Mouse (Mus musculus): ENCODE measurements around the gene Arntl2.
"Not testable (repeated sequence)": the region's sequence is repeated elsewhere in the genome, so short reads cannot be mapped to it uniquely, and the experiment has no call there.

Arntl2 gene

DNA sequence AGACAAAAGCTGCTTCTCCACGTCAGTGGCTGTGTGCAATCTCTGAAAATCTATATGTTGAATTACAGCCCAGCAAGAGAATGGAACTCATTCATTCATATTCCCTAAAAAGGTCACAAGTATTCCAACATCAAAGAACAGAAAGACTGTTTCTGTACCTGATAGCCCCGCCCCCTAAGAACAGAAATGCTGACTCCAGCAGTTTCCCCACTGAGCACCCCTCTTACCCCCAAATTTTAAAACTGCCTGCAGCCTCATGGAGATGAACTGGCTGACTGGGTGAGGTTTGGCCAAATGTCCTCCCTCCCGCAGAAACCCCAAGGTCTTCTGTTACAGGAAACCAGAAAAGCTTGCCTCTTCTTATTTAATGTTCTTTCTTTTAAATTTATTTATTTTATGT is 51.5 kb downstream of the Arntl2 start:
- DNase-seq (ENCODE audit: low spot score in 2 of 2), result no peak

DNA sequence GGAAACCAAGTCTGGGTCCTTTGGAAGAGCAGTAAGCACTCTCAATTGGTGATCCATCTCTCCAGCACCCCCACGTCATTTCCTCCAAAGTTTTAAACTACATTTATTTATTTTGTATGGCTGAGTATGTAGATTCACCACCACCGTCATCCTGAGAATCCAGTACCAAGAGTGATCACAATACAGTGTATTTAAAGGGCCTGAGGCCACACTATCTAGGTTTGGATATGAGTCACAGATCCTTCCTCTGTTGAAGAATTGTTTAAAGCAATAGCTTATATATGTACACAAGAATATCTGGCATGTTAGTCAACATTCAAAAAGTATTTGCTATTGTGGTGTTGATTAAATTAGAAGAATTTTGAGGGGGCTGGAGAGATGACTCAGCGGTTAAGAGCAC is 52.4 kb downstream of the Arntl2 start:
- DNase-seq (ENCODE audit: low spot score in 2 of 2), result no peak

DNA sequence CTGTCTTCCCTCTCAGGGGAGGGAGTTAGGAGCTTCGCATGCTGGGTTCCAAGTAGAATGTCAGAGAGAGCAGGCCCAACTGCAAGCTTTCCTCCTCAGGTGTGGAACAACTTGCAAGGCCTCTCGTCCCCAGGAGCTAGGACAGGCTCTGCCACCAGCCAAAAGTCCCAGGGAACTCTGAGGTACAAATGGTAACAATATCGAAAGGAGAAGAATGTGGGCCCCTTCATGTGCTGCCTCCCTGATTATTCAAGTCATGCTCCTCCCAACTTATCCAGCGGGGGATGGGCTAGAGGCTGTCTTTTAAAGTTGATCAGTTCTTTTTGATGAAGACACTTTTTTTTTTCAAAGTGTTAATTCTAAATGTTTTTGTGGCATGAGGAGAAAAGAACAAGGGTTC is 54.2 kb downstream of the Arntl2 start, which contains the start of gene Smco2:
Gene Smco2 (plus strand): TSS at position 55 of the 400 bp plus-strand sequence.
- no peak for DNase-seq (ENCODE audit: low spot score in 2 of 2)

DNA sequence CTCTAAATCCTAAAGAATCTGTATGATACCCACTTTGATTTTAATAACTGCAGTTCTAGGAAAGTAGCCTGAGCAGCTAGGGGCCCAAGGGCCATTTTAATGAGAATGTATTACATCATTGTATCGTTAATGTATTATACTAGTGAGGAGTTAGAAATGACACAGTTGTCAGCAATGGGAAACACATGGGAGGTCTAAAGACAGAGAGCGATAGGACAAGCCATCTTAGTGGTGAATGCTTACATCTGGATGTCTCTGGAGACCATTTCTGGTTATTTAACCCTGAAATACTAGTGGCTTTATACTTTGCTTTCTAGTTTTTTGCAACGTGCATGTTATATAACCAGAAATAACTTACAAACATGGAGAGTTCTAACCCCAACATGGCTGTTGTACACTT is 56.1 kb downstream of the Arntl2 start:
- no peak for DNase-seq (ENCODE audit: low spot score in 2 of 2)

DNA sequence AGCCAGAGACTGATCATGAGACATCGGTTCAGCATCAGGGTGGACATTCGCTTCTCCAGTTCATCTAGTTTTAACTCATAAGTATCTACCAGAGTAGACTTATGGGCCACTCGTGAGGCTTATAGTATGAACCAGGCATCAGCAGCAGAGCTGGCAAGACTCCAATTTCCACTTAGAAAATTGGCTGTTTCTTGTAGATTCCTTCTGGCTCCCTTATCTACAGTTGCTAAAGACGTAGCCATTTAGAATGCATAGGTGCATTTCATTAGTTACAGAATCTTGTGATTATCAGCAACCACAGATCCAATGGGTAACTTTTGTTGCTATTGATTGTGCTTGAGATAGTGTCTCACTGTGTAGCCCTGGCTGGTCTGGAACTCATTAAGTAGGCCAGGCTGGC is 56.9 kb downstream of the Arntl2 start:
- DNase-seq (ENCODE audit: low spot score in 2 of 2), result no peak

DNA sequence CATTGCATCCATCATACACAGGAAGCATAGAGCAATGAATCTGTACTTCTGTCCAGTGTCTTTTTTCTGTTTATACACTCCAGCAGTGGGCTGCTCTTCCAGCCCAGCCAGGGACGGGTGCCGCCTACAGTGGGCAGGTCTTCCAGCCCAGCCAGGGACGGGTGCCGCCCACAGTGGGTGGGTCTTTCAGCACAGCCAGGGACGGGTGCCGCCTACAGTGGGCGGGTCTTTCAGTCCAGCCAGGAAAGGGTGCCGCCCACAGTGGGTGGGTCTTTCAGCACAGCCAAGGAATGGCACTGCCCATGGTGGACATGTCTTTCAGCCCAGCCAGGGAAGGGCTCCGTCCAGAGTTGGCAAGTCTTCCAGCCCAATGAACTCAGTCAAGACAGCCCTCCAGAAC is 59.3 kb downstream of the Arntl2 start:
- DNase-seq (ENCODE audit: low spot score in 2 of 2), result no peak

DNA sequence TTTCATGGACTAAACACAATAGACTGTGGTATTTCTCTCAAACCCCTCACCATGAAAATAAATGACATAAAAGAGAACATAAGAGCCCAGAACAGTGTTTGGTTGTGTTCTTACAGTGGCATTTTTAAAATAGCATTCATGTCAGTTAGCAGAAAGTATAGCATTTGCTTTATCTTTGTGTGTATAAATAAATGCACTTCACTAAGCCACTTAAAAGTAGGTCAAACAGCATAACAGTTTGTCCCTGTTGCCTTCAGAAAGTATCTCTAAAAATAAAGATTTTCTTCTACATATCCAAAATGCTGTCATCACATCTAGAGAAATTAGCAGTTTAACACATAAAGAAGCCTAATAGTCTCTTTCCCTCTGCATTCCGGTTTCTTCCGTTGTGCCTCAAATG is 61.5 kb downstream of the Arntl2 start:
- DNase-seq (ENCODE audit: low spot score in 2 of 2), result no peak

DNA sequence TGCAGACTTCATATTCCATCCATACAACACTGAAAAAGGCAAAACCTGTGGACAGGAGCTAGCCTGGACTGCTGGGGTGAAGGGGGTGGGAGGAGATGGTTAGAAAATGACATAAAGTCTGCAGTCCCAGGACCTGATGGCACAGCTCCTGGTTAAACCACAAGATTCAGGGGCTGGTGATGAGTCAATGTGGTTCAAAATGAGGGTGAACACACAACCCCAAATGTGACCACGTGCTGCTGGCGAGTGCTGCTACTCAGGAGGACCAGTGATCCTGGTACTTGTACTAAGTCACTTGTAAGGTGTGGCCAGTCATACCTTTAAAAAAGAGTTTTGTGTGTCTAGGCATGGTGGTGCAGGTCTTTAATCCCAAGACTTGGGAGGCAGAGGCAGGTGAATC is 67.3 kb downstream of the Arntl2 start:
- no peak for DNase-seq (ENCODE audit: low spot score in 2 of 2)

DNA sequence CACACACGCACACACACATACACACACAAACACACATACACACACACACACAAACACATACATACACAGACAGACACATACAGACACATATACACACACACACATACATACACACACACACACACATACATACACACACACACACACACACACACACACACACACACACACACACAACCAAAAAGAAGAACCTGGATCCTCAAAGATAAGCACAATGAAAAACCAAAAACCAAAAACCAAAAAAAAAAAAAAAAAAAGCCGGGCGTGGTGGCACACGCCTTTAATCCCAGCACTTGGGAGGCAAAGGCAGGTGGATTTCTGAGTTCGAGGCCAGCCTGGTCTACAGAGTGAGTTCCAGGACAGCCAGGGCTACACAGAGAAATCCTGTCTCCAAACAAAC is 68.5 kb downstream of the Arntl2 start:
- DNase-seq (ENCODE audit: low spot score in 2 of 2), result not testable (repeated sequence)

DNA sequence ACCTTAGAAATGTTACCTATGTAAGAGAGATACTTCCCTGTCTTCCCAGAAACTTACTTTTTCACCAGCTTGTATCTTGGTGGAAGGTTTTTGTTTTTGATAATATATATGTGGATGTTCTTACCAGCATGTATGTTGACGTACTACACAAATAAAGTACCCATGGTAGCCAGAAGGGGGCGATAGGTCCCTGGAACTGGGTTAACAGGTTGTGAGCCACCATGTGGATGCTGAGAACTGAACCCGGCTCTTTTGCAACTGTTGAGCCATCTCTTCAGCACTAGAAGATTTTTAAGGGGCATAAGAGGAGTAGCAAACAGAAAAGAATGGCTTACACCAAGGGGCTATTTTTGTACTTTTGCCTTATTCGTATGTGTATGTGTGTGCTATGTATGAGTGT is 69.8 kb downstream of the Arntl2 start:
- DNase-seq (ENCODE audit: low spot score in 2 of 2), result no peak

DNA sequence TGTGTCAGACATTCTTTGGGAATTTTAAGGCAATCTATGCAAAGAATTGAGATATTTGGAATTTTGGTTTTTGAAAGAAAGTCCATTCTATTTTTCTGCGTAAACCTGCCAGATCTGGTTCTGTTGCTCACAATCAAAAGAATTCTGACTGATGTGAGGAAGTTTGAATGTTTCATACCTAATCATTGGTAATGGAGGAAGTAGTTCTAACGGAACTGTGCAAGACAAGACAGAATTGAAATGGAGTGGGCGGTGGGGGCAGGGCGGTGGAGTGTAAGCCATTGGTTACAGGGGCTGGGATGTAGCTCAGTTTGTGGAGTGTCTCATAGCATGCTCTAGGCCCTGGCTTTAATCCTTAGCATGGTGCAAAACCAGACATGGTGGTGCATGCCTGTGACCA is 76.1 kb downstream of the Arntl2 start:
- DNase-seq (ENCODE audit: low spot score in 2 of 2), result no peak

DNA sequence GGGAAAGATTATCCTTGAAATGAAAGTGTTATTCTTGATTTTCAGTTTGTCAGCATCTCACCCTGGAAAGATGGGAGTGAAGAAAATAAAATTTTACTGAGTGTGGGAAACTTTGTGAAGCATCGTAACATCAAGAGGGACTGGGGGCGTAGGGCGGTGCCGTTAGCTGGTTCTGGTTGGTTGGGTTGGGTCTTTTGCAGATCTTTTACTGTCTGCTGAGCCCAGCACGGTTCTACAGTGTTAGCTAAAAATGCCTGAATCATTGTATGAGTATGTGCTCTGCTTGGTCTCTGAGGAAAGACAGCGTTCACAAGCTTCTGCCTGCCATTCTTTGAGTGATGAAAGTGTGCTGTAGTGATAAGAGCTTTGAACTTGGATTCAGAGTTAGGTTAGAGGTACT is 78.6 kb downstream of the Arntl2 start:
- no peak for DNase-seq (ENCODE audit: low spot score in 2 of 2)

DNA sequence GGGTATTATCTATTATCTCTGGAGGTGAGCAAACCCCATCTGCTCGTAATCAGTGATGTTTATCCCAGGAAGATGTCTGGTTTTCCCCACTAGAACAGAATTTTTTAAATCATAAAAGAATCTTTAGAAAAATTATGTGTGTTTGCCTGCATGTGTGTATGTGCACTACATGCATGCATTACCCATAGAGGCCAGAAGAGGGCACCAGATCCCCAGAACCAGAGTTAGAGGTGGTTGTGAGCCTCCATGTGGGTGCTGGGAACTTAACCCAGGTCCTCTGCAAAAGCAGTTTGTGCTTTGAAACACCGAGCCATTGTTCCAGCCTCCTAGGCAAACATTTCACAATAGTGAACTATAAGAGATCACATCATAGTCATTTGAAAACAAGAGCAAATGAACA is 81.0 kb downstream of the Arntl2 start:
- DNase-seq (ENCODE audit: low spot score in 2 of 2), result no peak

DNA sequence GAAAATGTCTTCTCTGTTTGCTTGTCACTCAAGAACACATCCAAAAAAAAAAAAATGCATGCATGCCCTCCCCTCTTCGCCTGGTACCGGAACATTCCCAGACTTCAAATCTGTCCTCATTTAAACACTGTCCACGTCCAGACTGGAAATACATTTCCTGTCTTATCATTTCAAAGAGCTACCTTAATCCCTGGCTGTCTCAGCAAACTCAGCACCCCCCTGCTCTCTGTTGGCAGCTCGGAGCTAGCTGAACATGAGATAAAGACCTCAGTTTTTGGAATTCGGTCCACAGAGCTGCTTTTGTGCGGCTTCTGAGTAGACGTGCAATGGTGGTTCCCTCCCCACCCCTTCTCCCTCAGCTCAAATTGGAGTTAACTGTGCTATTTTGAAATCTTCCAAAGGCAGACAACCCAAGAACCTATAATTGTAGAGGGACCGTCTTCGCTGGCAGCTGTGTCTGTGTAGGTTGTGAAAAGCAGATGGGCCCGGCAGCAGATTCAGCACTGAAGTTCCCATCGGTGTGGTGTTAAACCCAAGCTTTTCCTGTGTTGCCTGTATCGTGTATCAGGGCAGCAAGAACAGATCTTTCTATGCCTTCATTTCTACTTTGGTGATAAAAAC is 81.7 kb downstream of the Arntl2 start:
- no peak for DNase-seq (ENCODE audit: low spot score in 2 of 2)

DNA sequence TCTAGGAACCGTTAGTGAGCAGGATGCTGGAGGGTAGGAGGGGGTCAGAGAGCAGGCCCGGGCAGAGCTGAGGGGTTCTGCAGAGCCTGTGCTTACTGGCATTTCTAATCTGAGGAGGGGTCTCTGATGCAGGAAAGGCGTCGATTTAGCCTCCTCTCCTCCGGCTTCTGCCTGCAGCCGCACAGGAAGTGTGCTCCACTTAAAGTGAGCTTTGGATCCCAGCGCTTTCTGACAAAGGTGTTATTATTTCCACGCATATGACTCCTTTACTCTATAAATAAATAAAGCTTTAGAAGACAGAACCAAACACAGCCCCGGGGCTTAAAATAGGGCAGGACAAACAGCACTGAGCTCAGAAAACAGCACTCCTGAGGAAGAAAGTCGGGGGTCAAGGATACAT is 83.1 kb downstream of the Arntl2 start:
- DNase-seq (ENCODE audit: low spot score in 2 of 2), result no peak

DNA sequence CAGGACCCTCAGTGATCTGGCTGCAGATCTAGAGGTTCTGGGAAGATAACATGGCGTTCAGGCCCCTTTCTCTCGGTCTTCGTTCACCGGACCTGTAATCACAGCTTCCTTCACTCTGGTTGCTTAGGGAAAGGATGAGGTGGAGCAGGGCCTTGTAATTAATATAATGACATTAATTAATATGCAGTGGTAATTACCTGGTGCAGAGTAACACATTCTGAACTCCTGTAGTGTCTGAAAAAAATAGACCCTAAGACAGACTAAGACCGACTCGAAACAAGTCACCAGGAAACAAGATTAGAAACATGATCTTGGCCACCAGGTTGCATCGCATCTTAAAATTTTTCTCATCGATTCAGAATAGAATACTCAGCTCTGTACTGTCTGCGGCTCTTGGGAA is 84.0 kb downstream of the Arntl2 start:
- DNase-seq (ENCODE audit: low spot score in 2 of 2), result no peak

DNA sequence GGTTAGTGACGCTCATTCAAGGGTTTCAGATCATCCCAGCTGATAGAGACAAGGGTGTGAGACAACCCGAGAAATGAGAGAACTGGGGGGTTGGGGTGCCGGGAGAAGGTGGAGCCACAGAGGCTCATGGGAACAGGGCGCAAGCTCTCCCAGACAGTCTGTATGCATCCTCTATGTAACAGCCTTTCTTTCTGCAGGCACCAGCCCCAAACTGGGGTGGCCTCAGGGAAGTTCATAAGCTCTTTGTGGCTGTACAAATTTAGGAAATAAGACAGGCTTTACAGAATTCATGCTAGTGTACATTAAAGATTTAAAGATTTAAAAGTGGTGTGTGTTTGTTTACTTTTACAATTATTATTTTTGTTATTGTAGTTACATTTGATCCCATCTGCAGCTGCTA is 84.4 kb downstream of the Arntl2 start:
- DNase-seq (ENCODE audit: low spot score in 2 of 2), result no peak

DNA sequence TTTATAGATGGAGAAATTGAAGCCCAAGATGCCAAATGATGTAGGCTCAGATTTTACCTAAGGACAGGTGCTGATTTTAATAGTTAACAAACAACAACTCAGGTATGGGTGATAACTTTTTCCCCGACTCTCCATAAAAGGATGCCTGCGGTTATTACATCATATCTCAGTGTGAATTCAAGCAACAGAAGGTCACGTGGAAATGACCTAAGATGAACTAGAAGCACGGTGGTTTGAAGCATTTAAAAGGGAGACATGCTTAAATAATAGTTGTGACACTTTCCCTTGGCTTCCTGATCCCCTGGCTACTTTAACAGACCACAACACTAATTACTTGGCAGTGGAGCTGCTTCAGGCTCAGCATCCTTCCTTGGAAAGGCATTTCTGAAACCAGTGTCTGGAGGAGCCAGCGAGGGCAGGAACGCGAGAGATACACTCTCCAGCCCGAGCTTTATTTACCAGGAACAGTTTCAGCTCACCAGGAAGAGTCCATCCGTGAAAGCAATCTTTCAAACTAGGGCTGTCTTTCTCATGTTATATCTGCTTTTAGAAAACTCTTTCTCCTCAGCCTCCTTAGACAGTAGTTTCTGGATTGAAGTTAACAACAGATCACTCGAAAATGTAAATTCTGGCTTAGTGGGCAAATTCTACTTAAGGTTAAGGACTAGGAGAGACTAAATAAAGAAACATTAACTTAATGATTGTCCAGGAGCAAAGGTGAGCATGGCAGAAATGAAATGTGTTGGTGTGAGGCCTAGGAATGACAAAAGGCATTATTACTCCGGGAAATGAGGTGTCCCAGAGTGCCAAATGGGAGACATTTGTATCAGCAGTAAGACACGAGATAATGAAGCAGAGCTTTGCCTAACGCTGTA is 86.3 kb downstream of the Arntl2 start:
- DNase-seq (ENCODE audit: low spot score in 2 of 2), result no peak
